ENCODE assay signal across 23 mouse cellular contexts in genomic region chr19:32409603-32410360, GRCm38 (mm10). TPM values are rescaled to one million over a fixed set of nuclear protein-coding genes. Genes with fewer than 3 reads are reported as not detected.
DNase-seq lines count a peak whose midpoint lies in the region; ATAC-seq and TF ChIP-seq lines count a peak whose summit lies in the region.
"Had no signal": no experiment of that assay in that cellular context is flagged by ENCODE, and none has a peak within 500 bp of the region (broad histone marks: within the 10 kb centered on the region; RNA-seq: fewer than 3 reads in every experiment).

No protein-coding gene starts in this region.

- no peaks in the 10 kb centered on the region for H3K27me3 ChIP-seq in thymus, adult 2 months (ENCODE audit: control insufficient read depth, insufficient read depth, low read length)
- H3K27me3 ChIP-seq: embryonic facial prominence, embryonic 15.5 days; heart, embryonic 13.5 days; hindbrain, embryonic 12.5 days; neural tube, embryonic 12.5 days had no signal

- TF ChIP-seq CTCF in thymus, adult 2 months (IDR thresholded peaks at IDR 0.05; ENCODE audit: borderline replicate concordance, control insufficient read depth, extremely low read depth, insufficient read depth, low read length, poor library complexity), result no peak

- ATAC-seq in common myeloid progenitor, adult 5-6 weeks (replicated peaks; ENCODE audit: low read depth, poor library complexity, severe bottlenecking), result peak; percentile 50
- ATAC-seq: forebrain, embryonic 14.5 days had no signal

- H3K4me3 ChIP-seq in thymus, adult 2 months (ENCODE audit: control insufficient read depth, insufficient read depth, low read length), result no peak overlapping the region
- H3K4me3 ChIP-seq: embryonic facial prominence, embryonic 15.5 days; heart, embryonic 13.5 days; hindbrain, embryonic 12.5 days; neural tube, embryonic 12.5 days had no signal

- 61% methylated on average over 8 of the region's 8 CpGs for WGBS in thymus, adult 2 months

- H3K4me1 ChIP-seq in thymus, adult 2 months (replicated peaks; ENCODE audit: control insufficient read depth, insufficient read depth, low read length), result peaks cover 23% of the 10 kb centered on the region
- H3K4me1 ChIP-seq: embryonic facial prominence, embryonic 15.5 days; heart, embryonic 13.5 days; neural tube, embryonic 12.5 days had no signal

- peak; percentile 42 for DNase-seq in thymus, postnatal 0 days (ENCODE audit: low spot score)
- DNase-seq in thymus, adult 2 months, result no peak
- peak; percentile 85 for DNase-seq in naive thymus-derived CD4-positive, alpha-beta T cell, adult 2 months (ENCODE audit: low read depth)
- DNase-seq in layer of hippocampus, adult 9-10 months (ENCODE audit: low spot score), result no peak
- no peak for DNase-seq in urinary bladder, postnatal 14 days (ENCODE audit: low spot score)
- DNase-seq in kidney, postnatal 4 days, result no peak
- DNase-seq: adrenal gland, postnatal 36 days; B cell, adult 2 months; cerebellum, adult 9-10 months; gastrocnemius, postnatal 10 days; heart, adult 18-20 months; heart, postnatal 14 days; lung, postnatal 14 days; midbrain, embryonic 14.5 days; right cerebral cortex, postnatal 14 days; spleen, adult 18-20 months; thymus, postnatal 14 days had no signal

- TF ChIP-seq POLR2A in thymus, adult 2 months (IDR thresholded peaks at IDR 0.05; ENCODE audit: control insufficient read depth, extremely low read depth, insufficient read depth, low read length, poor library complexity), result no peak

- H3K36me3 ChIP-seq in thymus, adult 2 months (ENCODE audit: control insufficient read depth, insufficient read depth, low read length), result no peaks in the 10 kb centered on the region
- H3K36me3 ChIP-seq: embryonic facial prominence, embryonic 15.5 days; heart, embryonic 13.5 days; hindbrain, embryonic 12.5 days; neural tube, embryonic 12.5 days had no signal

- H3K27ac ChIP-seq in thymus, adult 2 months (ENCODE audit: control insufficient read depth, insufficient read depth, low read length), result no peak overlapping the region
- H3K27ac ChIP-seq: embryonic facial prominence, embryonic 15.5 days; heart, embryonic 13.5 days; hindbrain, embryonic 12.5 days; neural tube, embryonic 12.5 days had no signal

RNA-seq across cellular contexts. Expression of gene Sgms1, which starts 20.3 kb away (rescaled TPM):
- 3.8 and 5.3 TPM in 2 replicates for polyA plus RNA-seq in thymus, postnatal 0 days (2015; fragmentation: Nextera tagmentation; extraction: Ambion mirVana)
- polyA plus RNA-seq in thymus, adult 2 months (2012; rRNA removed), result 5.9 and 7.4 TPM in 2 replicates
- total RNA-seq in common myeloid progenitor, adult 5-6 weeks (2017), result 57.7 and 83.4 TPM in 2 replicates

RNA-seq across cellular contexts. Expression of gene Rpl9-ps6, which starts 56.6 kb away (rescaled TPM):
- polyA plus RNA-seq in thymus, postnatal 0 days (2015; fragmentation: Nextera tagmentation; extraction: Ambion mirVana), result 150 and 157 TPM in 2 replicates
- 8.0 and 10.4 TPM in 2 replicates for polyA plus RNA-seq in thymus, adult 2 months (2012; rRNA removed)
- total RNA-seq in common myeloid progenitor, adult 5-6 weeks (2017), result 221 and 259 TPM in 2 replicates

Comparison
In these comparisons a context has a peak if more than half of its experiments do, and no peak if none do; other contexts are left out.
1. DNase-seq: peak in thymus, postnatal 0 days (single experiment) and naive thymus-derived CD4-positive, alpha-beta T cell, adult 2 months (single experiment); none in thymus, adult 2 months (single experiment), layer of hippocampus, adult 9-10 months (single experiment), urinary bladder, postnatal 14 days (single experiment) and kidney, postnatal 4 days (0 of 2).
2. RNA of gene Rpl9-ps6, which starts 56.6 kb away (polyA plus RNA-seq): 150 to 157 TPM in thymus, postnatal 0 days; 8.0 to 10.4 TPM in thymus, adult 2 months; every median in the first group is over 10 times any median in the second.